Mouse (Mus musculus) spleen, adult 2 months (tissue): ENCODE measurements around the gene Ptprk. TPM values are rescaled to one million over a fixed set of nuclear protein-coding genes. Genes with fewer than 3 reads are reported as not detected.

Experiments used
- DNase-seq, 2 experiments: peaks; one replicate each; pipeline versions ENCODE4 v3.0.0 to v3.0.0-alpha.2; 2012 to 2021; ENCODE audit warnings: low spot score in 2 of 2, low read depth in 1 of 2
- H3K27ac ChIP-seq: fragments of 200-500 bp; 2 replicates; pipeline ENCODE4 v1.5.1; 2012; ENCODE audit warnings: low read length, inconsistent platforms; ENCODE audit not compliant: insufficient read depth
- H3K27me3 ChIP-seq: fragments of 200-500 bp; 2 replicates; pipeline ENCODE4 v1.6.1; 2012; ENCODE audit warnings: mild to moderate bottlenecking, moderate library complexity, low read length, inconsistent platforms; ENCODE audit not compliant: control insufficient read depth, insufficient read depth
- H3K36me3 ChIP-seq: fragments of 200-500 bp; 2 replicates; pipeline ENCODE4 v1.6.1; 2012; ENCODE audit warnings: mild to moderate bottlenecking, low read length, inconsistent platforms; ENCODE audit not compliant: control insufficient read depth, insufficient read depth
- H3K4me1 ChIP-seq: fragments of 200-500 bp; 2 replicates; pipeline ENCODE4 v1.6.1; 2011; ENCODE audit warnings: inconsistent platforms; ENCODE audit not compliant: control insufficient read depth, insufficient read depth, insufficient read length
- H3K4me3 ChIP-seq: fragments of 200-500 bp; 2 replicates; pipeline ENCODE4 v1.5.1; 2011; ENCODE audit warnings: mild to moderate bottlenecking, inconsistent platforms; ENCODE audit not compliant: insufficient read depth, insufficient read length; ENCODE audit errors: extremely low read depth
- CTCF ChIP-seq: fragments of 200-500 bp; IDR thresholded peaks from 2 replicates; pipeline ENCODE4 v1.5.1; 2011; ENCODE audit warnings: mild to moderate bottlenecking, inconsistent platforms; ENCODE audit not compliant: insufficient read depth, insufficient read length, insufficient replicate concordance; ENCODE audit errors: extremely low read depth
- POLR2A ChIP-seq: fragments of 200-500 bp; IDR thresholded peaks from 2 replicates; pipeline ENCODE4 v1.6.1; 2011; ENCODE audit warnings: low read depth, low read length, inconsistent platforms
- WGBS: fragments of 180-500 bp; shearing (Covaris S2); methylation state at CpG from one replicate; pipeline ENCODE4 v1.1.7; 2018; 5-methylcytosine and 5-hydroxymethylcytosine counted together
- polyA plus RNA-seq: library from polyadenylated mRNA; depleted of rRNA; stranded (reverse); fragments of >200 nt; gene quantifications from 2 replicates; pipeline ENCODE4 v1.2.3, GENCODE M21; 2012

The Ptprk gene
- polyA plus RNA-seq, 1 experiment: 1.6 TPM

DNA sequence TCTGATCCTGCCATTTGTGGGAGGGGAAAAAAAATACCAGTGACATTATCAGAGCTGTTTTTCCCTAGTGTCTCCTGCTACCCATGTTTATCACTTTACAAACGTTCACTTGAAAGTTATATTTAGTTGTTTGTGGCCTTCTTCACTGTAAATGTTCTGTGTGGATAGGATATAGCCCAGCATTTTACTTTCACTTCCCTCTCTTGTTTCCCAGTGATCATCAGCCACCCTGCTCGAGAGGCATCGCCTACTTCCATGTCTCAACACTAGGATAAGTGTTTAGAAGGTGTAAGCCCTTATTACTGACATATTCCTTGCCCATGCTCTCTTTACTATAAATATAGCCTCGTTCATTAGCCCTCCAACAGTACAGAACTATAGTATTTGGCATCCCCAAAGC, 466.0 kb downstream of the Ptprk start:
- WGBS: 26% methylated on average over 4 of the region's 4 CpGs
- Histone ChIP-seq H3K27me3 (no peaks in the 10 kb centered on the region), H3K36me3 (no peaks in the 10 kb centered on the region), H3K27ac (no peak overlapping the region), H3K4me3 (no peak overlapping the region), H3K4me1 (no peaks in the 10 kb centered on the region)
- TF ChIP-seq CTCF (no peak), POLR2A (no peak)
- DNase-seq: no peak

DNA sequence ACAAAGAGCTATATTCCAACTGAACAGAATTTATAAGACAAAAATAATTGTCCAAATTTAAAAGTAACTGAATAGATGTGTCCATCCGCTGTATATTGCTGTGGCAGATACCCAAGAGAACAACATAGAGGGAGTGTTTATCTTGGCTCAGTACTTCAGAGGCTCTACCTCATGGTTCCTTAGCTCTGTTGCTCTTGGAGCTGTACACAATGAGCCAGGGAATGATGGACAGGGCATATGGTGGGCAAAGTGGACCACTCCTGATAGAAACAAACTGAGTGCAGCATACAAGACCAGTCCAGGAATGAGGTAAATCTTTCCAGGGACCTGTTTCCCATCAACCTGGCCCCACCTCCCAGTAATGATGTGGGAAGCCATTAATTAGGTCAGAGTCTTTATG, 468.1 kb downstream of the Ptprk start:
- TF ChIP-seq CTCF (no peak), POLR2A (no peak)
- Histone ChIP-seq H3K27me3 (no peaks in the 10 kb centered on the region), H3K4me3 (no peak overlapping the region), H3K27ac (no peak overlapping the region), H3K36me3 (no peaks in the 10 kb centered on the region), H3K4me1 (no peaks in the 10 kb centered on the region)
- 93% methylated on average over 1 of the region's 1 CpGs for WGBS
- no peak for DNase-seq

DNA sequence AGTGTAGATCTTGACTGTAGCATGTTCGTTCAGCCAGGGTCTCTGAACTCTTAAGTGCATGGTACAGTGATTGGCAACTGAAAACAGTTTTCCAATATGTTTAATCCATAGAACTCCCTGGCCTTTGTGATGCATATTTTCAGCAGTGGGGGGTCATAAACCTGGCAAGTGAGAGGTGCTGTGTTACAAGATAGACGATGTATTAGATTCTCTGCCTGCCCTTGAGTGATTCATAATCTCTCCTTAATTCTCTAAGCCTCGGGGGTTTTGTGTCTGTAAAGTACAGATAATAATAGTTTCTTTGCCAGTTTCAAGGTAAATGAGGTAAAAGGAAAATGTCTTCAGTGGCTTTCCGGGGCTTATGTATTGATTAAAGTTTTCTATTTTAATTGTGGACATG, 475.9 kb downstream of the Ptprk start:
- no peak for DNase-seq
- no peak overlapping the region for H3K27ac ChIP-seq
- H3K4me1 ChIP-seq: no peaks in the 10 kb centered on the region
- no peak overlapping the region for H3K4me3 ChIP-seq
- TF ChIP-seq CTCF (no peak), POLR2A (no peak)
- no peaks in the 10 kb centered on the region for H3K36me3 ChIP-seq
- 79% methylated on average over 4 of the region's 4 CpGs for WGBS
- H3K27me3 ChIP-seq: no peaks in the 10 kb centered on the region

DNA sequence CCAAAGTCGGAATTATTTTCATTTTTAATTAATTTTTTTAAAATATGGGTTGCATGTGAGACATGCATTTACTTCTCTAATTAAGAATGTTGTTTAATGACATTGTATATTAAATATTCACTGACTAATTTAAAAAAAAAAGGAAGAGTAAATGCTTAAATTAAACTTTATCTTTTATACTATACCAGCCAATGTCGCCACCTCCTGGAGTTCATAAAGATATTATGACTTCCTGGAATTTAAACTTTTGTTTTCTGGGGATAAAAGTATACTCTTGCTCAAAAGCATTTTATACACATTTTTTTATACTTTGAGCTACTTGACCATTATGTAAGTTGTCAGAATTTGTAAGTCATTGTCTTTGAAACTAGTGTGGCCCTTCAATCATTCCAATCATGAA, 477.4 kb downstream of the Ptprk start:
- no peak for DNase-seq
- no peaks in the 10 kb centered on the region for H3K27me3 ChIP-seq
- 87% methylated on average over 2 of the region's 2 CpGs for WGBS

DNA sequence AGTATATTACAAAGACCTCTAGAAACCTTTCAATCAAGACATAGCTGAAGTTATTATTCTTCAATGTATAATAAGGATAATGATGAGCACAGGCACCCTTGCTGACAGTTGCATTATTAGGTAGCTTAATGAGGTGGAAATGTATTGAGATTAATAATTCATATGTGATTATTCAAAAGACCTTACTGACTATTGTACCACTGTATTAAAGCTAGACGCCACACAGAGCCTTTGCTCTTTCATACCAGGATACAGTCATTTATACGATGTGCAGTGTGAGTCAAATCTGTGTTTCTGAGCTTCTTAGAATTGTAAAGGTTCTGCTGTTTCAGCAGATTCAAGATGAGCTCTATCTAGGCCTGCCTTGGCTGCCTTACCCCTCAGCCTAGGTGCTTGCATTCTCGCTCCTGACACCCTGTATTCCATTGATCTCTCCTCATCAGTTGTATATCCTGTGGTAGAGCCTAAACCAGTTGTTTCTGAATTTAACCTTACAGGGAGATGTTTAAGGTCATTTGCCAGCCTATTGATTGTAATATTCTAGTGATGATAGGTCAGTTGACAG, 489.6 kb downstream of the Ptprk start:
- TF ChIP-seq POLR2A: no peak
- TF ChIP-seq CTCF: no peak
- H3K36me3 ChIP-seq: no peaks in the 10 kb centered on the region
- no peaks in the 10 kb centered on the region; the same call in 1 of the 2 replicates for H3K27me3 ChIP-seq
- no peak overlapping the region for H3K27ac ChIP-seq
- DNase-seq: no peak
- WGBS: 88% methylated on average over 3 of the region's 3 CpGs
- H3K4me3 ChIP-seq: no peak overlapping the region
- H3K4me1 ChIP-seq: peaks cover 2% of the 10 kb centered on the region; the same call in 1 of the 2 replicates

More for the DNA sequence above, 477.4 kb downstream of the Ptprk start:
- H3K4me3 ChIP-seq: no peak overlapping the region
- TF ChIP-seq CTCF (no peak), POLR2A (no peak)
- H3K36me3 ChIP-seq: no peaks in the 10 kb centered on the region
- H3K4me1 ChIP-seq: no peaks in the 10 kb centered on the region
- H3K27ac ChIP-seq: no peak overlapping the region

DNA sequence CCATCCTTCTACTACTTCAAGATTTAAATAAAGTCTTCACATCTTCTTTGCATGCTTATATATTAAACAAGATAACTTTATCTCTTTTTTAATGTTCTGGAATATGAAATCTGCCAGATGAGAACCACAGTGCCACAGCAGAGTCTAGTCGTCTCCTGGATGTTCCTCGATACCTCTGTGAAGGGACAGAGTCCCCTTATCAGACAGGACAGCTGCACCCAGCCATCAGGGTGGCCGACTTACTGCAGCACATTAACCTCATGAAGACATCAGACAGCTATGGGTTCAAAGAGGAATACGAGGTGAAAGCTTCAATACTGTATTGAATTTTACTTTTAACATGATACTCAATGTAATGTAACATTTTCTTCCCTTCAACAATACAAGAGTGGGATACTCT, 491.8 kb downstream of the Ptprk start:
- DNase-seq: no peak
- Histone ChIP-seq H3K36me3 (no peaks in the 10 kb centered on the region), H3K4me3 (no peak overlapping the region), H3K27me3 (no peaks in the 10 kb centered on the region), H3K4me1 (peaks cover 2% of the 10 kb centered on the region; the same call in 1 of the 2 replicates), H3K27ac (no peak overlapping the region)
- TF ChIP-seq CTCF (no peak), POLR2A (no peak)
- 70% methylated on average over 4 of the region's 4 CpGs for WGBS

DNA sequence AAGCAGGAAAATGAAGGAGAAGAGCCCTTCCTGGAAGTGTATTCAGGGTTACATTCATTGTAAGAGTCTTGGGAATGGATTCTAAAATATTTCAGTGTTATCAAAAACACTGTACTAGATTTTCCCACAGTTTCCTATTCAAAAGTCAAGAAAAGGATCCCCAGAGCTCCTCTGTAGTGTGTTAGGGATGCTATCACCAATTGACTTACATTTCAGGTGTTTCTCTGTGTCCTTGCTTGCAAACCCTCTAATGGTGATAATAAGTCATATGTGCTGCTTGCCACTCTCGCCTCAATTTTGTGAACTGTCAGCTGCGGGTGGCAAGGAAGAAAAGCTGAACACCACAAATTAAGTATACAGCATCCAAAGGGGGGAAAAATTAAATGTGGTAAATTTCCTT, 492.2 kb downstream of the Ptprk start:
- H3K36me3 ChIP-seq: no peaks in the 10 kb centered on the region
- no peak overlapping the region for H3K4me3 ChIP-seq
- peaks cover 2% of the 10 kb centered on the region; the same call in 1 of the 2 replicates for H3K4me1 ChIP-seq
- 78% methylated on average over 2 of the region's 2 CpGs for WGBS
- peak overlapping the region; percentile 43; the same call in 1 of the 2 replicates for H3K27ac ChIP-seq
- DNase-seq: no peak
- TF ChIP-seq CTCF (no peak), POLR2A (no peak)
- no peaks in the 10 kb centered on the region for H3K27me3 ChIP-seq
